Mouse (Mus musculus) CD8-positive naive resting alpha-beta T cell, adult 2 months (primary cell): ENCODE data around the gene Tmco1.

Experiments
- DNase-seq, 2 experiments: peaks; one replicate each; pipeline ENCODE4 v3.0.0; 2022; ENCODE audit warnings: low read depth in 2 of 2, low spot score in 2 of 2

Gene Tmco1

DNA sequence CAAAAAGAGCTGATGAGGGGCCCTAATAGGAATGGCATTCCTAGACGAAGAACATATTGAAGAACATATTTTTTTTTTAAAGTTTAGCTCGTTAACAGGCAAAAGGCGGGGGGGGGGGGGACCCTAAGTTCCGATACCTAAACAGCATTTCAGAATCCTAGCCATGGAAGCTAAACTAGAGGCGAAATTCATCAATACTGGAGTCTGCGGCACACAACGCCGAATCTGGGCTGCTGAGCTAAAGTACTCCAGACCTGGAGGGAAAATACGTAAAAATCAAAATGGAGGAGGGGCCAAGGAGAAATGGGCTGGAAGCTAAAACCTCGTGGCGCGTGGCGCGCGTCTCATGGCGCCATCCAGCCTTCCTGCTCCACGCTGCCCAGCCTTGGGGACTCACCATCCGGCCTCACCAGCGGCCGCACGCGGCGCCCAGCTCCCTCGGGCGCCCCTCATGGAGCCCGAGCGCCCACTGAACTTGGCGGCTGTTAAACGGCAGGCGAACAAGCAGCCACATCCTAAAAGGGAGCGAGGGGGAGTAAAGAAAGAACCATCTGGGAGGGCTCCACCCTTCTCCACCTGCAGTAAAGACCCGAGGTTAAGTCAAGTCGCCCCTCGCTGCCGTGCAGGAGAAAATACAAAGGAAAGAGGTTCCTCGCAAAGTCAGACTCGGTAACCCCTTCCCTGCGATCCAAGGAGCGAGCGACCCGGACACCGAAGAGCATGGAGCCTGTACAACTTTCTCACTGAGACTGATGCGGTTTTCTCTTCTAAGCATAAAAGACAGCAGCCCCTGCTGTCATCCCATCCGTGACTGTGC lies 24.5 kb upstream of the Tmco1 start:
- peak; percentile 40 for DNase-seq

DNA sequence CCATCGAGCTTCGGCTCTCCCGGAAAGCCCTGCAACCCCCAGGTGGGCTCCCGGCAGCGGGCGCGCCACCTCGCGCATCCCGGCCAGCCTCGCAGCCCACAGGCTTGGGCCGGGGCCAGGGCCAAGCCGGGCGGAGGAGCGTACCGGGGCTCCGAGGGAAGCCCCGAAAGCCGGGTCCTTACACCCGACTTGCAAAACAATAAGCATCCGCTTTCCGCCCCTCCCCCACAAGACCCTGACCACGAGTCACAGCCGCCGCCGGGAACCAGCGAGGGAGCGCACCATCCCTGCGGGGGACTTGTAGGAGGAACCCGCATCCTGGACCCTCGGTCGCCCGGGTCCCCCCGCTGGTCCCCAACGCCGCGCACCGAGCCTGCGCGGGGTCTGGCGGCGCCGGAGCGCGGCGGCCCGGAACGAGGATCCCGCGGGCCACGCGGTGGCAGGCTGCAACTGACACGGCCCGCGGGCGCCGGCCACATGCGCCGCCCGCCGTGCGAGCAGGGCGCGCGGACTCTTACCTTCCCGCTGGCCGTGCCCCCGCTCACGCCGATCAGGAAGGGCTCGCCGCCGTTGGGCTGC lies 23.8 kb upstream of the Tmco1 start:
- peak; percentile 49 to 69 for DNase-seq

DNA sequence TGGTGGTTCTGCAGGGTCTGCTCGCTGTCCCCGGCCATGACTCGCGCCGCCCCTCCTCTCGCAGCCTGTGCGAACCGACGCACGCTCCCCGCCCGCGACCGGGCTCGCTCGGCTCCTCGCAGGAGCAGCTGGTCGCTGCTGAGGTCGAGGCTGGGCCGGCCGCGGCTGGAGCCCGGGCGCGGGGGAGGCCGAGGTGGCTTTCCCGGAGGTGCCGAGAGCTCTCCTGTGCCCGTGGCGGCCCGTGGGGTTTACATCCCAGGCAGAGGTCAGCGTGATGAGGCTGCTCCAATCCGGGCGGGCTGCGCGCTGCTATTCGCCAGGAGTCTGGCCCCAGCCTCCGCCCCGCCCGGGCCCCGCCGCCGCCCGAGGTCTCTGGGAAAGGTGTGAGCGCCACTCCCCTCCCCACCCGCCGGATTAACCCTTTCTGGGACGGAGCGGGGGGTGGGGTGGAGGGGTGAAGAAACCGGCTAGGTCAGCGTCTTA lies 23.3 kb upstream of the Tmco1 start:
- peak; percentile 39 to 41 for DNase-seq

DNA sequence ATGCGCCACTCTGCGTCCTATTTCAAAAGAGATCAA lies 23.0 kb upstream of the Tmco1 start, which contains the start of gene Uck2:
TSS of gene Uck2 (minus strand) at position 1 of the 36 bp plus-strand sequence.
- DNase-seq = no peak

DNA sequence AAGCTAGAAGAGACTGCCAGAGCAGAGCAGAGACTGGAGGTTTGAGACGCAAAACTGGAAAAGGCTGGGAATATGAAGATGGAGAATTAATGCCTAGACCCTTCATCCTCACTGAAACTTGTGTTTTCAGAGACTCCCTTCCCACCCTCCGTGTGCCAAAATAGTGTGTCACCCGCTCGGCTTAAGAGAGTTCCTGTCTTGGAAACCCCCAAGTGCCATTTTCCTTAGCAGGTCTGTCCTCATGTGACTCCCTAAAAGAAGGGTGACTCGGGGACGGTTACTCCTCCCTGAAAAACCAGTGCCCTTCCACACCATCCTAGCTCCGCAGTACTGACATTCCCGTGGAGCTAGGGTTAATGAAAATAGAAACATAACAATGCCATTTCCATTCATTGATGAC lies 22.8 kb upstream of the Tmco1 start:
- no peak for DNase-seq

DNA sequence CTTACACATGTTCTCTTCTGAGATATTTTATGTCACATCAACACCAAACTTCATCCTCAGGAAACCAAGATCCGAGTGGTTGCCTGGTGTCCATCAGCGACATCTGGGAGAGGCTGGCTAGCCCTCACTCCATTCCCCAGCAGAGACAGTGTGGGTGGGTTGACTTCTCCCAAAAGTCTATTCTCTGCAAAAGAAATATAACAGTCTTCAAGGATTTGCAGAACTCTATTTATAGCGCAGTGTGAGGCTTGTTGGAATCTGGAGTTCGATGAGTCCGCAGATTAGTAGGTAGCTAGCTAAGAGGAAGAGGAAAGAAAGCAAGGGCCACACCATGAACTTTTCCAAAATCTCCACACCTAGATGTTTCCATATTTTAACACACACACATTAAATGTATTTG lies 21.0 kb upstream of the Tmco1 start:
- no peak for DNase-seq

DNA sequence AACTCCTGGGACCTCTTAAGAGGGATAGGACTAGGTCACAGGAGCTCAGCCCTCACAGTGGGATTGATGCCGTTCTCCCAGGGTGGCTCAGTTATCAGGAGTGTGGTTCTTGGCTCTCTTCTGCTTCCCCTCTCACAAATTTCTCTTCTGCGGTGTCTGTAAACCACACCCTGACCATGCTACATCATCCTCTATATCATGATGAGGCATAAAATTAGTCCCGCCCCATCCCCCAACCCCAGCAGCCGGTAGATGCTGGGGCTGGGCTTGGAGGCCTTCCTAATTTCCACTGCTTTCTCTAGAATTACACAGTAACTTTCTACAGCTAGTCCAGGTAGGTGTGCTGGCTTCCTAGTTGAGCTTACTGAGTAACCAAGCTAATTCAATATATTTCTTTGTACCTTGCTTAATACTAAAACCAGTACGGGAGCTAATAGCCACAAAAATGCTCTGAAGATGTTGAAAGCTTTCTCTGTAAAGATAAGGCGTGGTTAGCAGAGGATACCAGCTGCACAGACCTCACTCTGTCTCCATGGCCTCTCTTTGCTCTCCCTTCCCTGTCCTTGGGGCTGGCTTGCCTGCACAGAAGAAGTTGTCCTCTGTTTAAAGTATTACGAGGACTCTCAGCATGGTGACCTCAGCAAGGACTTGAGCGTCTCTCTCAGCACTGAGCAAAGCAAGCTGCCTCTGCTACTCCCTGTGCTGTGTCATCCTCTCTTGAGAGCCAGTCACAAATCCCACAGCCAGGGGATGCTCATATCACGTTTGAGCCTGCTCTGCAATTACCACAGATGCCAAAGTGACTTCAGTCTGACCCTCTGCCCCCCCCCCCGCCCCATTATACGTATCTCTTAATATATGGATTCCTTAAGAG lies 19.3 kb upstream of the Tmco1 start:
- no peak for DNase-seq

DNA sequence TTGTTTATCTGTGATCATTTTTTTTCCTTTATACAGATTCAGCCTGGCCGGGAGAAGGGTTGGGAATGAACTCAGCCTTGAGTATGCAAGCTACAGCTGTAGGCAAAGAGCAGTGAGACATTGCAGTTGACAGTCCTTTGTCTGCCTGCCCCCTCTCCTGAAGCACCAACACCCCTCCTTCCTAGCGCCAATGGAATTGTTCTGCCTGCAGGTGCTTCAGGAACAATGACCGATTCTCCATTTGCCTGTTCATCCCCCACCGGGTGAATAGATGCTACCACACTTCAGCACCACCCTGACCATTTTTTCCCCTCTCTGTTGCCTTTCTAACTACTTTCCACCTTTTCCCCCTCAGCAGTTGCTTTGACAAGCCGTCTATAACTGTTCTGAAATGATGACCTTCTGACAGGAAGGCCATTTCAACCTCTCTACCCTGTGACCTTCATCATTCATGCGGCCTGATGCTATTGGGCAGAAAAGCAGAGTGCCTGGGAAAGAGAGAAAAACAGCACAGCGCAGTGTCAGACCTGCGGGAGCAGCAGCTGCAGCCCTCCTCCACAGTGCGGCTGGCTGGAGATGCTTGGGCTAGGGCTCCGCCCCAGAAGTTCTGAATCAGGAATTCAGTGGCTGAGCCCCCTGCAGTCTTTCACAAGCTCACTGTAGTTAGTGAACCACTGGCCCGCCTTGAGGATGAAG lies 18.5 kb upstream of the Tmco1 start:
- DNase-seq = no peak

DNA sequence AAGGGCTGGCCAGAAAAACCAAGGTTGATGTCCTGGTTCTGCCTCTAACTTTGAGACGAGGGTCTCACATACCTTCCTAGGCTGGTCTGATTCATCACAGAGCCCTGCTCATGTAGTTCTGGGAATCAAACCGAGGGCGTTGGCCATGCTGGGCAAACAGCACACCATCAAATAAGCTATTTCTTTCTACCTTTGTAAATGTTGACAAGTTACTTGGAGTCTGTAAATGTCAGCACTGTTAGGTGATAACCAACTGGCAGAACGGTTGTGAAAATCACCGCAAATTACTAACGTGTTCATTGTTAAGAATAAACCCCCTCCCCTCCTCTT lies 17.9 kb upstream of the Tmco1 start:
- no peak for DNase-seq

DNA sequence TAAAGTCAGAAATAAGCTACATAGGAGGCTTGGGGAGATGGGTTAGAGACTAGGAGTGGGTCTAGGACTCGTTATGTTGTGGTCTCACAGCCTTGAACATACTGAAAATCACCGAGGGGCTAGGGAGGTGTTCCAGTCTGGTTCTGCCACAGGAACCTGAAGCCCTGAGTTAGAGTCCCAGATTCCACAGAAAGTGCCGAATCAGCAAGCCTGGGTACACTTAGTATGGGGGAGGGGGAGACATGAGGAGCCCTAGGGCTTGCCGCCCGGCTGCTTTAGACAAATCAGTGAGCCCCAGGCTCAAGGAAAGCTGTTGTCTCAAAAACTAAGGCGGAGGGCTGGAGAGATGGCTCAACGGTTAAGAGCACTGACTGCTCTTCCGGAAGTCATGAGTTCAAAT lies 16.6 kb upstream of the Tmco1 start:
- no peak for DNase-seq

DNA sequence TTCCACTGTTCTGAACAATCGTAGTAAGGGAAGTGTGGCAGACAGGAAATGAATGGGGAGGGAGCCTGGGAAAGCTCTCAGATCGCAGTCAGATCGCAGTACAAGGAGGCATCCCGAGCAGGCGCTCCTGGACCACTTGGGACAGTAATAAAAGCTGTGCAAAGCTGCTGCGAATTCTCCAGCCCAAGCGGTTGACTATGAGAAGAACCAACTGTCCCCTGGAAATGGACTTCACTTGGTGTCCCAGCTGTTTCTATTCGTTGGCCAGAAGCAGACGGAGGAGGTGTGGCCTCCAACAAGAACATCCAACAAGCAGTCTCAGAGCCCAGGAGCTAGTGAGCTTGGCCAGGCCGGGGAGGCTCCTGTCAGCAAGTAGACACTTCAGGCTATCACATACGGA lies 15.7 kb upstream of the Tmco1 start:
- no peak for DNase-seq

DNA sequence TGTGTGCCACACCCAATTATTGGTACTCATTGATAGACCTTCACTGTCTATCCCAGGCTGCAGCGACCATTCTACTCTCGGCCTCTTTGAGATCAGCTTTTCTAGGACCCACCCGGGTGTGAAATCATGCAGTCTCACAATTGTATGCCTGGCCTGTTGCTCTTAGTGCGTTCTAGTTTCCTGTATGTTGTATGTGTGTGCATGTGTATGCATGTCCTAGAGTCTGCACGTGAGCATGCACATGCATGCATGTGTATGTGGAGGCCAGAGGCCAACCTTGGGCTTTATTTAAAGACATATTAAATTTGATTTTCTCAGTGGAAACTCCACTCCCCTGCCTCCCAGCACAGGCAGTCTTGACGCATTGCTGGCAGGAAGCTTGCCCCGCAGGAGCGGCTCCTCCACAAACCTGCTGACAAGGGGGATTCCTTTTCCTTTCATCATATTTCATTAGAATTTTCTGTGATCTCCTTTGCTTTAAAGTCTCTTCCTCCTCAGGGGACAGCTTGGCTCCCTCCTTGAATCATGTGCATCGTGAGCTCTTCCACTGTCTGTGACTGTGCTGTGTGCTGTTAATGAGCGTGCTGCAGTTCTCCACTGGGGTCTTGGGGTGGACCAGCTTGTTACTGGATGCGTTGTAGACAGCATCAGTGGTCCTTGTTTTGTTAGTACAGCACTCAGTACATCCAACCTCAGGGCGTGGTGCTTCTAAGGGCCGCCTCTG lies 12.3 kb upstream of the Tmco1 start:
- no peak for DNase-seq

DNA sequence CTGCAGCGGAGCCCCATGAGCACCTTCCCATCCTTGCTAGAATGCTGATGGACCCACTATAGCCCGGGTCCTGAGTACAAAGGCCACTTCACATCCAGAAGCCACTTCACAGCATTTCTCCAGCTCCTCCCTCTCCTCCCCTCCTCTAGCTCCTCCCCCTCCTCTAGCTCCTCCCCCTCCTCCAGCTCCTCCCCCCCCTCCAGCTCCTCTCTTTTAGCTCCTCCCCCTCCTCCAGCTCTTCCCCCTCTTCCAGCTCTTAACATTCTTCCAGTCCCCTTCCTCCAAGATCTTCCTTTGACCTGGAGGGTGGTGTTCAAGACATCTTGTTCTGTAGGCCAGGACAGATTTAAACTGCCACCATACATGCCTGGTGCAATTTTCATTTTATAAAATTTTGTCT lies 8.1 kb upstream of the Tmco1 start:
- no peak for DNase-seq

DNA sequence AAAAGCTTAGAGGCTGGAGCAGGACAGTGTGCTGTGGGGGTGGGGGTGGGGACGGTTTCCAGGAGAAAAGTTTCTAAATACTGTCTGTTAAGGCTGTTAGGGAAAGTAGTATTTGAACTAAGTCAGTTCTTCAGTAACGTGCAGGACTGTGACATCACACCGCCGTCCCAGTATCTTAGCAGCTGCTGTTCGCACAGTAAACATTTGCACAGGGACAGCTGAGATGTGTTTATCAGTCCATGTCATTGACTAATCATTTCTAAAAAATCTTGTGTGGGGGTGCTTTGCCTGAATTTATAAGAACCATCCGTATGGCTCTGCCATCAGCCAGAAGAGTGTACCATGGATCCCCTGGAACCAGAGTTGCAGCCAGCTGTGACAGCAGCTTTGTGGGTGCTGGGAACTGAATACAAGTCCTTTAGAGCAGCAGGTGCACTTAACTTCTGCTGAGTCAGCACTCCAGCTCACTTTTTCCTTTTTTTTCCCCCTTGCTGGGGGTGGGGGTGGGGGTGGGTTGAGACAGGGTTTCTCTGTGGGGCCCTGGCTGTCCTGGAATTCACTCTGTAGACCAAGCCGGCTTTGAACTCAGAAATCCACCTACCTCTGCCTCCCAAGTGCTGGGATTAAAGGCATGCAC lies 2.6 kb upstream of the Tmco1 start:
- no peak for DNase-seq

DNA sequence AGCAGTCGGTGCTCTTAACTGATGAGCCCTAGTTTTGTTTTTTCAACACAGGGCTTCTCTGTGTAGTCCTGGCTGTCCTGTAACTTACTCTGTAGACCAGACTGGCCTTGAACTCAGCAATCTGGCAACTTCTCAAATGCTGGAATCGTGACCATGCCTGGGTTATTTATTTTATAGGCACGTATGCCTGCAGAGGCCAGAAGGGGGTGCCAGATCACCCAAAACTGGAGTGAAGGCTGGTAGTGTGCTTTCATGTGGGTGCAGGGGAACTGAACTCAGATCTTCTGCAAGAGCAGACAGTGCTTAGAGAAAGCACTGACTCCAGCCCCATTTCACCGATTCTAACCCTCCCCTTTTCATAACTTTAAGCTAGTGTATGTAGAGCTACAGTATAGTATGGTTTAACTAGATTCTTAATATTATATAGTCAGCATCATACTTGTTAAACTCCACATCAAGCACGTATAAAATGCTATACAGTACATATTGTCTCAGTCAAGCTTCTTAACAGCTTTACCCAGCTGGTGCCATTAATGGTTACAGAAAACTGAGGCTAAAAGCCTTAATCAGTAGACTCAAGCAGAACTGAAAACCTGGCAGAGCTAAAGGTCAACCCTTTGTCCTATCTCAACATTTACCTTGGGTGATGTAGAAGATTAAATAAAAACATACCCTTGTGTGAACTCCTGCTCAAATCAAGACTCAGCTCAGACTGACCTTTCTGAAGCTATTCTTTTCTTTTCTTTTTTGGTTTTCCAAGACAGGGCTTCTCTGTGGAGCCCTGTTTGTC lies 1.5 kb upstream of the Tmco1 start:
- DNase-seq = peak; percentile 59 to 71

DNA sequence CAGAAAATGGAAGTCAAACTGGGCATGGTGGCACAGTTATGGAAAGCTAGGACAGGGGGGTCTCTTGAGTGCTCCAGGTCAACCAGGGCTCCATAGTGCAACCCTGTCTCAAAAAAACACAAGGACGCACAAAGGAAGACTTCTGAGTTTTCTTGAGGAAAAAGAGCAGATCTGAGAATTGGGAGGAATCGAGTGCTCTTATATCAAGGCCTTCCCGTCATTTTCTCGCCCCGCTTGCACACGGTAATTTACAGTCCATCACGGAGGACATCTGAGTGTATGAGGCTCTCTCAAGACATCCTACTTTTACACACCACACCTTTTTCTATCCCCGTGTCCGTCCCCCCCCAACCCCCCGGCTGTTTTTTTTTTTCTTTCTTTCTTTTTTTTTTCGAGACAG lies 504 bp upstream of the Tmco1 start:
- DNase-seq = no peak

DNA sequence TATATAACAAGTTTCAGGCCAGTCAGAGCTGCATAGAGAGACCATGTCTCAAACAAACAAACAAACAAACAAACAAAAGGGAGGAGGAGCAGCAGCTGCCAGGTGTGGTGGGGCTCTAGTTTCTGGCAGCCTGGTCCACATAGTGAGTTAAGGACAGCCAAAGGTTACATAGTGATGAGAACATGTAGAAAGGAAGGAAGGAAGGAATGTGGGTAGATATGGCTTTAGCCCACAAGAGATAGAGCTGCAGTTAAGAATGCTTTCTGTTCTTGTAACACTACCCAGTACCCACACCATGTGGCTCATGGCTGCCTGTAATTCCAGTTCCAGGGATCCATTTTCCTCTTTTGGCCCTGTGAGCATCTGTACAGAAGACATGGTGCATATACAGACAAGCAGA lies 4.2 kb downstream of the Tmco1 start:
- DNase-seq = no peak

DNA sequence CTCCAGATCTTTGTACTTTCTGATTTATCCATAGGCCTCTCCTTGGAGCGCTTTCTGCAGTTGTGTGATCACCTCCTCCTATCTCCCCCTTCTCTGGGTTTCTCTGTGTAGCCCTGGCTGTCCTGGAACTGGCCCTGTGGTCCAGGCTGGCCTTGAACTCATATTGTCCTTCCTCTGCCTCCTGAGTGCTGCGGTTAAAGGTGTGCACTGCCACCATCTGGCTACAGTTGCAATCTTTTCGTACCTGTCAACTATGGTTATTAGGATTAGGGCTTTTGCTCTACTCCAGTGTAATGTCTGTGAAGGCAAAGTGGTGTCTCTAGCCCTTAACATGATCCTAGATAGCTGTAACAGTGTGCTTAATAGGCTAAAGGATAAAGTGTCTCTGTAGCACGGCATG lies 5.0 kb downstream of the Tmco1 start:
- DNase-seq = no peak

DNA sequence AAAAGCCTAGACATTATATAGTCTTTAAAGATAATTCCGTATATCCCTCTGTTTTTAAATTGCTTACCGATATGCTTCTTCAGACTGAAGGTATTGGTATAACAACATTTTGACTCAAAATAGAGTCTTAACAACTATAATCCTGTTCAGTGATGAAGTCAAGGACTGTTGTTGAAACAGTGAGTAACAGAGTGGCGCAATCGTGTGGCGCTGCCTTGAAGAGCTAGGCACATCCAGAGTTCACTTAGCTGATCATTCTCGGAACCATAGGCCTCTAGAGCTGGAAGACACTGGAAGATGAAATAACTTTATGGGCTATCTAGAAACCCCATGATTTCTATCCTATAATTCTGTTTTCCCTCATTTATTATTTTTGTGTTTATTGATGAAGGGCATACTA lies 13.5 kb downstream of the Tmco1 start:
- DNase-seq = no peak

DNA sequence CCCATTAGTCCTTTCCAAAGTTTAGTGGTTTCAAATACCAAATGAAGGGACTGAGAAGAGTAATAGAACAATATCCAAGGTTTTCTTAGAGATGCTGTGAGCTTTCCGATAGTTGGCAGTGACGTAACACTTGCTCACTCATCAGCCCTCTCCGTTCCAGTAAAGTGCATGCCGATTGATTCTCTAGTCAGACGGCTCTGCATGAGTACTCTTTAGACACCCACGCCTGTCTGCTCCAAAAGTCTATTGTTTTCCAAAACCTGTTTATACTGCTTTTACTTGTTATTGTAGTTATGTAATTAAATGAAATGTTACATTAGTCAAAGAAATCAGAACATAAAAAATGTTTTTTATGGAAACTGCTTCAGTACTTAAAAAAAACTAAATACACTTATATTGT lies 20.6 kb downstream of the Tmco1 start:
- DNase-seq = no peak
